Mouse (Mus musculus): ENCODE data around the gene Erlin1.
A peak's percentile ranks its signal among the peaks of the same experiment; 100 is the strongest.

Erlin1 gene

GRCm38 (mm10) chr19:44063773-44064172 lies 5.8 kb downstream of the Erlin1 start:
- no peak for DNase-seq (ENCODE audit: low spot score in 2 of 2)

GRCm38 (mm10) chr19:44060226-44060625 lies 9.4 kb downstream of the Erlin1 start:
- DNase-seq (ENCODE audit: low spot score in 2 of 2), result no peak

GRCm38 (mm10) chr19:44055173-44055826 lies 14.3 kb downstream of the Erlin1 start:
- DNase-seq (ENCODE audit: low spot score in 2 of 2), result no peak

GRCm38 (mm10) chr19:44050388-44050787 lies 19.2 kb downstream of the Erlin1 start:
- DNase-seq (ENCODE audit: low spot score in 2 of 2), result no peak

- no peak for DNase-seq (ENCODE audit: low spot score in 2 of 2)
These were observed 20.3 kb downstream of the Erlin1 start for GRCm38 (mm10) chr19:44049282-44049681.

GRCm38 (mm10) chr19:44045847-44046246 lies 23.7 kb downstream of the Erlin1 start:
- DNase-seq (ENCODE audit: low spot score in 2 of 2), result no peak

GRCm38 (mm10) chr19:44042121-44042520 lies 27.5 kb downstream of the Erlin1 start:
- DNase-seq (ENCODE audit: low spot score in 2 of 2), result no peak

GRCm38 (mm10) chr19:44033396-44033795 lies 36.2 kb downstream of the Erlin1 start:
- DNase-seq (ENCODE audit: low spot score in 2 of 2), result no peak

- DNase-seq (ENCODE audit: low spot score in 2 of 2), result no peak
These were observed 37.4 kb downstream of the Erlin1 start for GRCm38 (mm10) chr19:44032046-44032744.

GRCm38 (mm10) chr19:44030024-44030423 lies 39.6 kb downstream of the Erlin1 start:
- DNase-seq (ENCODE audit: low spot score in 2 of 2), result no peak

GRCm38 (mm10) chr19:44028972-44029371 lies 40.6 kb downstream of the Erlin1 start, which contains the start of gene Cyp2c23:
Gene Cyp2c23 (minus strand): TSS chr19:44029208.
- DNase-seq (ENCODE audit: low spot score in 2 of 2), result no peak

- no peak for DNase-seq (ENCODE audit: low spot score in 2 of 2)
These were observed 42.5 kb downstream of the Erlin1 start for GRCm38 (mm10) chr19:44026956-44027530.

- no peak for DNase-seq (ENCODE audit: low spot score in 2 of 2)
These were observed 44.5 kb downstream of the Erlin1 start for GRCm38 (mm10) chr19:44024921-44025585.

- DNase-seq (ENCODE audit: low spot score in 2 of 2), result peak in 1 of 2 experiments; percentile 2
These were observed 46.5 kb downstream of the Erlin1 start for GRCm38 (mm10) chr19:44023066-44023465.

GRCm38 (mm10) chr19:44021502-44021901 lies 48.1 kb downstream of the Erlin1 start:
- no peak for DNase-seq (ENCODE audit: low spot score in 2 of 2)

- no peak for DNase-seq (ENCODE audit: low spot score in 2 of 2)
These were observed 49.8 kb downstream of the Erlin1 start for GRCm38 (mm10) chr19:44019739-44020138.

GRCm38 (mm10) chr19:44013862-44014261 lies 55.7 kb downstream of the Erlin1 start:
- DNase-seq (ENCODE audit: low spot score in 2 of 2), result no peak

- DNase-seq (ENCODE audit: low spot score in 2 of 2), result no peak
These were observed 60.8 kb downstream of the Erlin1 start for GRCm38 (mm10) chr19:44008784-44009183.

- no peak for DNase-seq (ENCODE audit: low spot score in 2 of 2)
These were observed 62.4 kb downstream of the Erlin1 start for GRCm38 (mm10) chr19:44007186-44007585.

GRCm38 (mm10) chr19:44005025-44005424 lies 64.6 kb downstream of the Erlin1 start:
- no peak for DNase-seq (ENCODE audit: low spot score in 2 of 2)

GRCm38 (mm10) chr19:44004261-44004660 lies 65.3 kb downstream of the Erlin1 start:
- DNase-seq (ENCODE audit: low spot score in 2 of 2), result no peak

- DNase-seq (ENCODE audit: low spot score in 2 of 2), result no peak
These were observed 68.9 kb downstream of the Erlin1 start for GRCm38 (mm10) chr19:44000720-44001119.

Measured in spleen, postnatal 14 days (tissue).